Mouse (Mus musculus): ENCODE results near the gene Pknox1. TPM values are rescaled to one million over a fixed set of nuclear protein-coding genes. Genes with fewer than 3 reads are reported as not detected.
"Not testable (repeated sequence)": the region's sequence is repeated elsewhere in the genome, so short reads cannot be mapped to it uniquely, and the experiment has no call there.

Gene Pknox1
- polyA plus RNA-seq, 1 experiment, result 14.3 TPM

DNA sequence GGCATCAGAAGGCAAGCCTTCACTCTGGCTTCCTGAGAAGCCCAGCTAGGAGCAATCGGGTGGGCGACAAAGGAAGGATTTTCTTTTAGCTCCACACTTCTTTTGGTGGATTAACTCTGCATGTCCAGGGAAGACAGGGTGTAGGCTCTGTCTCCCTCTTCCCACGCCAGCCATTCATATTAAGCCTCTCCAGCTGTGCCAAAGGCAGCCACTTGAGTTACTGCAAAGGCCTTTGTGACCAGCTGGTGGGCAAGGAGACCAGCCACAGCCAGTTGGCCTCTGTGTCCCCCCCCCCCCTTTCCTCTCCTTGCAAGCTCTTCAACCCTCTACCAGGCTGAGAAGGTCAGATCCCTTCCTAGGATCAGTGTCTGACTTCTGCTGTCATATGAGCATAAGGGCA is 16.6 kb upstream of the Pknox1 start:
- no peaks in the 10 kb centered on the region for H3K4me1 ChIP-seq (ENCODE audit: control insufficient read depth, insufficient read depth, low read length)
- H3K4me3 ChIP-seq (ENCODE audit: insufficient read depth, low read length), result no peak overlapping the region
- no peak overlapping the region for H3K27ac ChIP-seq (ENCODE audit: insufficient read depth, low read depth, low read length)
- TF ChIP-seq CTCF (IDR thresholded peaks at IDR 0.05; ENCODE audit: low read depth, low read length) (no peak), POLR2A (IDR thresholded peaks at IDR 0.05; ENCODE audit: borderline replicate concordance, low read depth, low read length) (no peak)

DNA sequence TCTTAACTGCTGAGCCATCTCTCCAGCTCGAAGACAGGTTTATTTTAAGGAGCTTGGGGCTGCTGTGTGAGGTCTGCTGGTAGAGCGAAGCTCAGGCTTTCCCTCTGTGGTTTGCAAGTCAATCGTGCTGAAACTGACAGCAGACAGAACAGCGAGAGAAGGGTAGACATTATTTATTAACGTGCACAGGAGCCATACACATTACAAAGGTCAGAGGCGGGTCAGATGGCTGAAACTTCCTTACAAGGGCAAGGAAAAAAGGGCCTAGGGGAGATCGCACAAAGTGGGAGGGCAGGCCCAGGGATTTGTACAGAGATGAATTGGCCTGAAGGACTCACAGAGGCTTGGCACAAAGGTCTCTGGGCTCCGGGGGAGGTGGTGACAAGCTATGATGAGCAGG is 15.1 kb upstream of the Pknox1 start:
- Histone ChIP-seq H3K27ac (ENCODE audit: insufficient read depth, low read depth, low read length) (no peak overlapping the region), H3K4me3 (ENCODE audit: insufficient read depth, low read length) (no peak overlapping the region), H3K4me1 (ENCODE audit: control insufficient read depth, insufficient read depth, low read length) (no peaks in the 10 kb centered on the region)
- TF ChIP-seq POLR2A (IDR thresholded peaks at IDR 0.05; ENCODE audit: borderline replicate concordance, low read depth, low read length), result no peak
- TF ChIP-seq CTCF (IDR thresholded peaks at IDR 0.05; ENCODE audit: low read depth, low read length), result no peak

GRCm38 (mm10) chr17:31552601-31553000 is 11.9 kb upstream of the Pknox1 start:
- H3K4me1 ChIP-seq (ENCODE audit: control insufficient read depth, insufficient read depth, low read length), result peaks cover 12% of the 10 kb centered on the region
- H3K27ac ChIP-seq (ENCODE audit: insufficient read depth, low read depth, low read length); H3K4me3 ChIP-seq (ENCODE audit: insufficient read depth, low read length): not testable (repeated sequence)

- TF ChIP-seq CTCF (IDR thresholded peaks at IDR 0.05; ENCODE audit: low read depth, low read length) (no peak), POLR2A (IDR thresholded peaks at IDR 0.05; ENCODE audit: borderline replicate concordance, low read depth, low read length) (no peak)
- peaks cover 28% of the 10 kb centered on the region for H3K4me1 ChIP-seq (ENCODE audit: control insufficient read depth, insufficient read depth, low read length)
These were observed 8.3 kb upstream of the Pknox1 start for GRCm38 (mm10) chr17:31556253-31556652.

DNA sequence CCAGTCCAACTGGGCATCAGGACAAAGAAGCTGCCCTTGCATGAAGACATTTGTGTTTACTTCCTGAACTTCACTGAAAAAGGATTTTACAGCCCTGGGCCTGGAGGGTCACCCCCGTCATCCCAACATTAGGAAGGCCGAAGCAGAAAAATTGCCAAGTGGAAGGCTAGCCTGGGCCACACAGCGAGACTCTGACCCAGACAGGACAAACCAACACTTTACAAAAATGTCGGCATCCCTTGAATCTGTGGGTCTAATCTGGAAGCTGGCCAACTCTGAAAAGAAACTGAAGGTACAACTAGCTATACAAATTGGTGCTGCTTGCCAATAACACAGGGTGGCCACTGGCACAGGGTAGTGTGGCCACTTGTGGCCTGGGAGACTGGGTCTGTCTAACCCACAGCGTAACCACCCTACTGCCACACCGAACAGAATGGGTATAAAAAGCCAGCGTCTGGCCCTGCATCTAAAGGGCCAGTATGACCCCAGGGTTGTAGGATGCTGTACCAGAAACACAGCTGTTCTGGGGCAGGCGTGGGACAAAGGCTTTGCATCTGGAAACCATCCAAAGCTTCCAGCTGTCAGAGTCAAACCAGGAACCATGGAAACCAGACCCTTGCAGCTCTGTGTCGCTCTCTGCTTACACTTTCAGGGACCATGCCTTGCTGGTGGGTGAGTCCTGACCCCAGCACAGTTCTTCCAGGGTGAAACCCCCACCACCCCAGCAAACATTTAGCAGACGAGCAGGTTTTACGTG is 7.2 kb upstream of the Pknox1 start:
- Histone ChIP-seq H3K4me3 (ENCODE audit: insufficient read depth, low read length) (peak overlapping the region; percentile 68), H3K27ac (ENCODE audit: insufficient read depth, low read depth, low read length) (peak overlapping the region; percentile 69), H3K4me1 (ENCODE audit: control insufficient read depth, insufficient read depth, low read length) (peaks cover 28% of the 10 kb centered on the region)
- TF ChIP-seq POLR2A (IDR thresholded peaks at IDR 0.05; ENCODE audit: borderline replicate concordance, low read depth, low read length) (no peak), CTCF (IDR thresholded peaks at IDR 0.05; ENCODE audit: low read depth, low read length) (no peak)

More at GRCm38 (mm10) chr17:31556253-31556652, 8.3 kb upstream of the Pknox1 start:
- Histone ChIP-seq H3K27ac (ENCODE audit: insufficient read depth, low read depth, low read length) (no peak overlapping the region), H3K4me3 (ENCODE audit: insufficient read depth, low read length) (no peak overlapping the region)

GRCm38 (mm10) chr17:31557947-31558542 is 6.5 kb upstream of the Pknox1 start:
- TF ChIP-seq CTCF (IDR thresholded peaks at IDR 0.05; ENCODE audit: low read depth, low read length) (no peak), POLR2A (IDR thresholded peaks at IDR 0.05; ENCODE audit: borderline replicate concordance, low read depth, low read length) (no peak)
- Histone ChIP-seq H3K4me3 (ENCODE audit: insufficient read depth, low read length) (peak overlapping the region; percentile 68), H3K4me1 (ENCODE audit: control insufficient read depth, insufficient read depth, low read length) (peaks cover 28% of the 10 kb centered on the region), H3K27ac (ENCODE audit: insufficient read depth, low read depth, low read length) (peak overlapping the region; percentile 69)

GRCm38 (mm10) chr17:31559021-31559789 is 5.3 kb upstream of the Pknox1 start:
- Histone ChIP-seq H3K4me3 (ENCODE audit: insufficient read depth, low read length) (no peak overlapping the region), H3K27ac (ENCODE audit: insufficient read depth, low read depth, low read length) (peak overlapping the region; percentile 69), H3K4me1 (ENCODE audit: control insufficient read depth, insufficient read depth, low read length) (peaks cover 28% of the 10 kb centered on the region)
- TF ChIP-seq CTCF (IDR thresholded peaks at IDR 0.05; ENCODE audit: low read depth, low read length), result no peak
- no peak for TF ChIP-seq POLR2A (IDR thresholded peaks at IDR 0.05; ENCODE audit: borderline replicate concordance, low read depth, low read length)

DNA sequence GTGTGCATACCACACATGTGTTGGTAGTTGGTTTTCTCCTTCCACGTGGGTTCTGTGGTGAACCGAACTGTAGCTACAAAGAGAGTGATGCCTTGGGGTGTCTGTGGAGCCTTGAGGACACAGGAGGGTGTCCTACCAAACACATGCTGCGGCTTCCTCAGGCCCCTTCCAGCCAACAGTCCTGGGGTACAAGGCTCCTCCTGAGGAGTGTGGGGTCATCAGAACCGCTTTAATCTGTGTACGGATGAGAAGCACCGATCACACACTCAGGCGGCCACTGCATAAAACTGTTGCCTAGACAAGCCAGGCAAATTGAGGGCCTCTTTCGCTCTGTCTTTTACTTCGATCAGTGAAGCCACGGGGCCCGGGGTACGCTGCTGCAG is 911 bp upstream of the Pknox1 start:
- Histone ChIP-seq H3K27ac (ENCODE audit: insufficient read depth, low read depth, low read length) (peak overlapping the region; percentile 85), H3K4me1 (ENCODE audit: control insufficient read depth, insufficient read depth, low read length) (peaks cover 22% of the 10 kb centered on the region), H3K4me3 (ENCODE audit: insufficient read depth, low read length) (peak overlapping the region; percentile 82)
- no peak for TF ChIP-seq CTCF (IDR thresholded peaks at IDR 0.05; ENCODE audit: low read depth, low read length)
- TF ChIP-seq POLR2A (IDR thresholded peaks at IDR 0.05; ENCODE audit: borderline replicate concordance, low read depth, low read length), result no peak

DNA sequence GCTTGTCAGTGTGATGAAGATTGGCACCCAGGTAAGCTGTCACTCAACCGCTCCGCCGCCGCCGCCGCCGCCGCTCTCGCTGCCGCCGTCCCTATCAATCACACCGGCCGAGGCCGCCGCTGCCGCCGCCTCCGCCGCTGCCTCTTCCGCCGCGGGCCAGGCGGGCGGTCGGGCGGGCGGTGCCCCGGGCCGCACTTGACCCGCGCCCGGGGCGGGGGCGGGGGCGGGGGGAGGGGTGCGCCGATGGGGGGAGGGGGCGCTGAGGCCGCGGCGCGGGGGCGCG is 265 bp downstream of the Pknox1 start:
- Histone ChIP-seq H3K4me1 (ENCODE audit: control insufficient read depth, insufficient read depth, low read length) (peaks cover 19% of the 10 kb centered on the region), H3K27ac (ENCODE audit: insufficient read depth, low read depth, low read length) (peak overlapping the region; percentile 44)

More for the DNA sequence above, 265 bp downstream of the Pknox1 start:
- TF ChIP-seq POLR2A (IDR thresholded peaks at IDR 0.05; ENCODE audit: borderline replicate concordance, low read depth, low read length), result no peak
- TF ChIP-seq CTCF (IDR thresholded peaks at IDR 0.05; ENCODE audit: low read depth, low read length), result no peak
- H3K4me3 ChIP-seq (ENCODE audit: insufficient read depth, low read length), result peak overlapping the region; percentile 88
